12 mouse cellular contexts compared by ENCODE assay signal in genomic region chr1:106566120-106567086, GRCm38 (mm10).
DNase-seq lines count a peak whose midpoint lies in the region; ATAC-seq and TF ChIP-seq lines count a peak whose summit lies in the region.
"Had no signal": no experiment of that assay in that cellular context is flagged by ENCODE, and none has a peak within 500 bp of the region (broad histone marks: within the 10 kb centered on the region; RNA-seq: fewer than 3 reads in every experiment).

No protein-coding gene starts in this region.

- no peaks in the 10 kb centered on the region for H3K79me2 ChIP-seq in CH12.LX (replicated peaks; ENCODE audit: control insufficient read depth, extremely low read depth, insufficient read depth, poor library complexity, severe bottlenecking)

- H3K9me3 ChIP-seq in hindbrain, embryonic 16.5 days (ENCODE audit: control insufficient read depth, low read length): no peaks in the 10 kb centered on the region
- no peaks in the 10 kb centered on the region for H3K9me3 ChIP-seq in hindbrain, embryonic 11.5 days (ENCODE audit: control insufficient read depth, low read length)
- no peaks in the 10 kb centered on the region for H3K9me3 ChIP-seq in CH12.LX (replicated peaks; ENCODE audit: low read length)
- no peaks in the 10 kb centered on the region for H3K9me3 ChIP-seq in embryonic facial prominence, embryonic 15.5 days (replicated peaks)
- H3K9me3 ChIP-seq: liver, embryonic 15.5 days; stomach, embryonic 15.5 days had no signal

- peaks cover 2% of the 10 kb centered on the region for H3K4me1 ChIP-seq in hindbrain, embryonic 16.5 days (ENCODE audit: control insufficient read depth, insufficient read depth, low read depth, low read length)
- H3K4me1 ChIP-seq in hindbrain, embryonic 11.5 days (replicated peaks; ENCODE audit: control insufficient read depth, insufficient read depth, low read length): no peaks in the 10 kb centered on the region
- peaks cover 52 to 95% of the 10 kb centered on the region in 2 experiments for H3K4me1 ChIP-seq in CH12.LX (ENCODE audit: control insufficient read depth in 1 of 2, insufficient read depth in 2 of 2)
- H3K4me1 ChIP-seq in embryonic facial prominence, embryonic 15.5 days: peaks cover 34% of the 10 kb centered on the region
- H3K4me1 ChIP-seq: liver, embryonic 15.5 days had no signal

- TF ChIP-seq CTCF in CH12.LX (conservative IDR thresholded peaks at IDR 0.05 in 1 of 2, IDR thresholded peaks at IDR 0.05 in 1 of 2; ENCODE audit: low read depth in 2 of 2, low read length in 2 of 2): no peak

- no peaks in the 10 kb centered on the region for H3K36me3 ChIP-seq in hindbrain, embryonic 16.5 days (ENCODE audit: control insufficient read depth, insufficient read depth, low read length)
- H3K36me3 ChIP-seq in hindbrain, embryonic 11.5 days (ENCODE audit: control insufficient read depth, insufficient read depth, low read length): no peaks in the 10 kb centered on the region
- H3K36me3 ChIP-seq in CH12.LX (replicated peaks in 1 of 2; ENCODE audit: control insufficient read depth in 1 of 2, insufficient read depth in 1 of 2, low read length in 1 of 2): no peaks in the 10 kb centered on the region
- H3K36me3 ChIP-seq in embryonic facial prominence, embryonic 15.5 days: no peaks in the 10 kb centered on the region
- H3K36me3 ChIP-seq: liver, embryonic 15.5 days; stomach, embryonic 15.5 days had no signal

- TF ChIP-seq POLR2A in CH12.LX (IDR thresholded peaks at IDR 0.05; ENCODE audit: low read depth, low read length): no peak

- DNase-seq in hindbrain, embryonic 11.5 days (ENCODE audit: low spot score): no peak
- DNase-seq in CH12.LX (ENCODE audit: extremely low read depth): no peak
- peak; percentile 59 for DNase-seq in kidney, postnatal 10 days
- DNase-seq in layer of hippocampus, adult 9-11 months: no peak
- DNase-seq in spleen, postnatal 4 days (ENCODE audit: low spot score in 2 of 2): no peak
- DNase-seq: adrenal gland, postnatal 14 days; cerebellum, postnatal 25 days had no signal

- no peak overlapping the region for H3K9ac ChIP-seq in hindbrain, embryonic 16.5 days (ENCODE audit: low read depth, low read length)
- H3K9ac ChIP-seq in hindbrain, embryonic 11.5 days (ENCODE audit: low read depth, low read length): no peak overlapping the region
- peak overlapping the region; percentile 28 for H3K9ac ChIP-seq in CH12.LX (ENCODE audit: insufficient read depth, low read depth)
- H3K9ac ChIP-seq in embryonic facial prominence, embryonic 15.5 days: no peak overlapping the region
- H3K9ac ChIP-seq: liver, embryonic 15.5 days; stomach, embryonic 15.5 days had no signal

- H3K4me2 ChIP-seq in hindbrain, embryonic 16.5 days (ENCODE audit: low read length): no peak overlapping the region
- H3K4me2 ChIP-seq in hindbrain, embryonic 11.5 days (replicated peaks; ENCODE audit: low read depth, low read length): no peak overlapping the region
- H3K4me2 ChIP-seq in CH12.LX (ENCODE audit: insufficient read depth, low read depth, poor library complexity, severe bottlenecking): peak overlapping the region; percentile 41
- no peak overlapping the region for H3K4me2 ChIP-seq in embryonic facial prominence, embryonic 15.5 days (replicated peaks)
- H3K4me2 ChIP-seq: liver, embryonic 15.5 days; stomach, embryonic 15.5 days had no signal

- no peaks in the 10 kb centered on the region for H3K27me3 ChIP-seq in hindbrain, embryonic 16.5 days (replicated peaks; ENCODE audit: control insufficient read depth, insufficient read depth, low read length)
- no peaks in the 10 kb centered on the region for H3K27me3 ChIP-seq in hindbrain, embryonic 11.5 days (ENCODE audit: control insufficient read depth, insufficient read depth, low read length)
- no peaks in the 10 kb centered on the region for H3K27me3 ChIP-seq in CH12.LX (replicated peaks)
- H3K27me3 ChIP-seq in embryonic facial prominence, embryonic 15.5 days: no peaks in the 10 kb centered on the region
- H3K27me3 ChIP-seq: liver, embryonic 15.5 days; stomach, embryonic 15.5 days had no signal

- peak overlapping the region; percentile 19; the same call in 1 of the 2 replicates for H3K27ac ChIP-seq in hindbrain, embryonic 16.5 days (ENCODE audit: low read depth, low read length)
- no peak overlapping the region for H3K27ac ChIP-seq in hindbrain, embryonic 11.5 days (ENCODE audit: low read depth, low read length)
- peak overlapping the region; percentile 81 for H3K27ac ChIP-seq in CH12.LX (ENCODE audit: insufficient read depth, low read depth)
- 0 out of 2 replicates have a peak overlapping the region, but pooled peaks have one; percentile 28 for H3K27ac ChIP-seq in embryonic facial prominence, embryonic 15.5 days (replicated peaks)
- H3K27ac ChIP-seq: liver, embryonic 15.5 days; macrophage; stomach, embryonic 15.5 days had no signal

- peak; percentile 46; the same call in 1 of the 2 replicates for ATAC-seq in hindbrain, embryonic 16.5 days
- ATAC-seq in hindbrain, embryonic 11.5 days (ENCODE audit: low FRiP score): no peak
- no peak for ATAC-seq in embryonic facial prominence, embryonic 15.5 days (ENCODE audit: insufficient number of reproducible peaks, low FRiP score, low TSS enrichment, low read depth)

- no peak for TF ChIP-seq RAD21 in CH12.LX (IDR thresholded peaks at IDR 0.05; ENCODE audit: low read depth, low read length)

- 83% methylated on average over 6 of the region's 6 CpGs for WGBS in hindbrain, embryonic 16.5 days
- 86% methylated on average over 6 of the region's 6 CpGs for WGBS in hindbrain, embryonic 11.5 days
- WGBS in embryonic facial prominence, embryonic 15.5 days: 64% methylated on average over 6 of the region's 6 CpGs

- in situ Hi-C loops in CH12.LX (cut with MboI; ENCODE audit: low pct_ligation_motif_present, low pct_unique_long_range_greater_than_20kb, low sequenced_read_pairs): no loop called here

- no peak for TF ChIP-seq EP300 in CH12.LX (IDR thresholded peaks at IDR 0.05; ENCODE audit: low read length)

- dilution Hi-C loops in CH12.LX (cut with MboI; ENCODE audit: extremely low pct_ligation_motif_present, extremely low pct_unique_long_range_greater_than_20kb, low sequenced_read_pairs): no loop called here

- H3K4me3 ChIP-seq in hindbrain, embryonic 16.5 days (ENCODE audit: low read length): no peak overlapping the region
- no peak overlapping the region for H3K4me3 ChIP-seq in hindbrain, embryonic 11.5 days (ENCODE audit: low read depth, low read length)
- H3K4me3 ChIP-seq in CH12.LX (replicated peaks in 1 of 3; ENCODE audit: low read depth in 2 of 3, low read length in 2 of 3, poor library complexity in 1 of 3): peak overlapping the region in 1 of 3 experiments; percentile 27
- H3K4me3 ChIP-seq in embryonic facial prominence, embryonic 15.5 days (replicated peaks): no peak overlapping the region
- H3K4me3 ChIP-seq: liver, embryonic 15.5 days; stomach, embryonic 15.5 days had no signal

TF ChIP-seq in CH12.LX, 34 proteins besides CTCF, POLR2A, EP300 and RAD21:
- TF ChIP-seq IRF4 (IDR thresholded peaks at IDR 0.05; ENCODE audit: low read depth, low read length) (peak; percentile 55), BHLHE40 (IDR thresholded peaks at IDR 0.05; ENCODE audit: low read depth, low read length) (peak; percentile 79), KAT2A (IDR thresholded peaks at IDR 0.05; ENCODE audit: insufficient replicate concordance, low read length) (no peak), ZKSCAN1 (IDR thresholded peaks at IDR 0.05; ENCODE audit: borderline replicate concordance, low read depth, low read length) (no peak), UBTF (IDR thresholded peaks at IDR 0.05; ENCODE audit: low read depth, low read length) (0 out of 2 replicates have a peak, but pooled peaks have one; percentile 43), NRF1 (IDR thresholded peaks at IDR 0.05; ENCODE audit: low read depth, low read length) (no peak), GABPA (IDR thresholded peaks at IDR 0.05; ENCODE audit: insufficient replicate concordance, low read depth, low read length) (no peak), TCF12 (IDR thresholded peaks at IDR 0.05; ENCODE audit: low read depth, low read length) (no peak), MAX (IDR thresholded peaks at IDR 0.05; ENCODE audit: low read length) (no peak; the same call in 1 of the 2 replicates), E2F4 (IDR thresholded peaks at IDR 0.05; ENCODE audit: insufficient replicate concordance, low read depth, low read length) (no peak), ZNF384 (IDR thresholded peaks at IDR 0.05; ENCODE audit: low read depth, low read length) (peak; percentile 75), ELF1 (IDR thresholded peaks at IDR 0.05; ENCODE audit: low read depth, low read length) (no peak), ZMIZ1 (IDR thresholded peaks at IDR 0.05; ENCODE audit: low read depth, low read length) (no peak), USF1 (IDR thresholded peaks at IDR 0.05; ENCODE audit: low read depth, low read length) (no peak), MAFK (IDR thresholded peaks at IDR 0.05; ENCODE audit: insufficient replicate concordance, low read length) (0 out of 2 replicates have a peak, but pooled peaks have one; percentile 17), ZC3H11A (IDR thresholded peaks at IDR 0.05; ENCODE audit: low read depth, low read length) (no peak), JUND (conservative IDR thresholded peaks at IDR 0.05; ENCODE audit: low read depth, low read length) (no peak), RCOR1 (conservative IDR thresholded peaks at IDR 0.05; ENCODE audit: low read depth, low read length) (no peak; the same call in 1 of the 2 replicates), MEF2A (IDR thresholded peaks at IDR 0.05; ENCODE audit: borderline replicate concordance, low read depth, low read length) (peak; percentile 16; the same call in 1 of the 2 replicates), TBP (conservative IDR thresholded peaks at IDR 0.05; ENCODE audit: low read depth, low read length) (no peak), SIN3A (IDR thresholded peaks at IDR 0.05; ENCODE audit: low read length) (peak; percentile 83; the same call in 1 of the 2 replicates), NELFE (IDR thresholded peaks at IDR 0.05; ENCODE audit: low read depth, low read length) (no peak), HCFC1 (IDR thresholded peaks at IDR 0.05; ENCODE audit: low read depth, low read length) (no peak), JUN (IDR thresholded peaks at IDR 0.05; ENCODE audit: insufficient read depth, low read depth, low read length) (no peak), MXI1 (IDR thresholded peaks at IDR 0.05; ENCODE audit: low read depth, low read length) (peak; percentile 53; the same call in 1 of the 2 replicates), MAZ (IDR thresholded peaks at IDR 0.05; ENCODE audit: low read depth, low read length) (no peak), CHD2 (IDR thresholded peaks at IDR 0.05; ENCODE audit: low read length) (peak; percentile 45; the same call in 1 of the 2 replicates), MYC (IDR thresholded peaks at IDR 0.05; ENCODE audit: low read depth, low read length) (0 out of 2 replicates have a peak, but pooled peaks have one; percentile 40), CHD1 (IDR thresholded peaks at IDR 0.05; ENCODE audit: low read depth, low read length) (peak; percentile 74; the same call in 1 of the 2 replicates)
